Mouse (Mus musculus) testis, adult 2 months (tissue): ENCODE results near the gene Bhlhb9.

ENCODE experiments used
- CTCF ChIP-seq: fragments of 200-500 bp; IDR thresholded peaks from 2 replicates; pipeline ENCODE4 v1.5.1; 2012; ENCODE audit warnings: low read depth, mild to moderate bottlenecking, inconsistent platforms, low read length, moderate library complexity; ENCODE audit not compliant: control insufficient read depth, insufficient read depth, insufficient replicate concordance
- POLR2A ChIP-seq: fragments of 200-500 bp; IDR thresholded peaks from 2 replicates; pipeline ENCODE4 v1.6.1; 2012; ENCODE audit warnings: low read depth, mild to moderate bottlenecking, inconsistent platforms, low read length, moderate library complexity; ENCODE audit not compliant: control insufficient read depth

GRCm38 (mm10) chrX:135752832-135753231, 44.6 kb upstream of the Bhlhb9 start:
- peak; percentile 60; the same call in 1 of the 2 replicates for TF ChIP-seq CTCF
- no peak for TF ChIP-seq POLR2A
